Mouse (Mus musculus): ENCODE measurements at regions not wholly inside any gene's neighbourhood (a gene's known extent, or its start where the extent isn't known, plus 50 kb on each side); places are given as distances from the start of the nearest gene placed in this dataset.
A peak's percentile ranks its signal among the peaks of the same experiment; 100 is the strongest.

DNA sequence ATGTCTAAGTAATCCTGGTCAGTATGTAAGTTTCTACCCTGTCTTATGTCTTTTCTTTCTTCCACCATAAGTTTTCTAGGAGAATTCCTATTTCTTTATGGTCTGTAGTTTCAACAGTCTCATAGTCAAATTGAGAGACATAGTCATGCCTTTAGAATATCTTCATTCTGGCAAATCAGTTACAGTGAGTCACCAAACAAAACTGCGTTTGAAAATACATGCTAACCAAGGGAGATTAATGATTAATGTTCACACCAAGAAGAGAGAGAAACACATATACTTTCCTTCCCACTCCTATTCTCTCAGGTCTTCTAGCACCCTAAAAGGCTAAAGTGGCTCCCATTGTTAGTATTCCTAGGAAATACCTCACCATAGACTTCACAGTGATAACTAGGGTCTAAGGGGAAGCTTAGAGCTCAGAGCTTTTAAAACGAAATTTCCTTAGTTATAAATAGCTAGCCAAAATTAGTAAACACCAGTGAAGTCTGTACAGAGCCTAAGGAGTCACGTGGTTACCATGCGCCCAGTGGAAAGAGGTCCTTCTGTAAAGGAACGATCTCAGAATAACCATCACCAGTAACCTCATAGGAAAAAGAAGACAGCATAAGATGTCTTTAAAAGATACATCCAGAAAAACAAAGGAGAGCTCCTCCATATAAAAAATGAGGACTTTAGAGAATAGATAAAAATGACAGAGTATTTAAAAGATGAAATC, 281.8 kb upstream of the Htr2a start:
- Histone ChIP-seq H3K36me3 (ENCODE audit: insufficient read depth) (no peaks in the 10 kb centered on the region), H3K9ac (no peak overlapping the region), H3K4me1 (ENCODE audit: insufficient read depth) (no peaks in the 10 kb centered on the region), H3K9me3 (ENCODE audit: low read length) (no peaks in the 10 kb centered on the region), H3K4me3 (ENCODE audit: low read depth, low read length) (no peak overlapping the region), H3K27ac (ENCODE audit: low read depth, low read length) (no peak overlapping the region), H3K27me3 (ENCODE audit: insufficient read depth, low read length) (no peaks in the 10 kb centered on the region), H3K4me2 (ENCODE audit: low read depth) (no peak overlapping the region)
- TF ChIP-seq CTCF (IDR thresholded peaks at IDR 0.05; ENCODE audit: low read depth), result no peak
- ATAC-seq (no peak), DNase-seq (no peak)
- 79% methylated on average over 5 of the region's 5 CpGs for WGBS

DNA sequence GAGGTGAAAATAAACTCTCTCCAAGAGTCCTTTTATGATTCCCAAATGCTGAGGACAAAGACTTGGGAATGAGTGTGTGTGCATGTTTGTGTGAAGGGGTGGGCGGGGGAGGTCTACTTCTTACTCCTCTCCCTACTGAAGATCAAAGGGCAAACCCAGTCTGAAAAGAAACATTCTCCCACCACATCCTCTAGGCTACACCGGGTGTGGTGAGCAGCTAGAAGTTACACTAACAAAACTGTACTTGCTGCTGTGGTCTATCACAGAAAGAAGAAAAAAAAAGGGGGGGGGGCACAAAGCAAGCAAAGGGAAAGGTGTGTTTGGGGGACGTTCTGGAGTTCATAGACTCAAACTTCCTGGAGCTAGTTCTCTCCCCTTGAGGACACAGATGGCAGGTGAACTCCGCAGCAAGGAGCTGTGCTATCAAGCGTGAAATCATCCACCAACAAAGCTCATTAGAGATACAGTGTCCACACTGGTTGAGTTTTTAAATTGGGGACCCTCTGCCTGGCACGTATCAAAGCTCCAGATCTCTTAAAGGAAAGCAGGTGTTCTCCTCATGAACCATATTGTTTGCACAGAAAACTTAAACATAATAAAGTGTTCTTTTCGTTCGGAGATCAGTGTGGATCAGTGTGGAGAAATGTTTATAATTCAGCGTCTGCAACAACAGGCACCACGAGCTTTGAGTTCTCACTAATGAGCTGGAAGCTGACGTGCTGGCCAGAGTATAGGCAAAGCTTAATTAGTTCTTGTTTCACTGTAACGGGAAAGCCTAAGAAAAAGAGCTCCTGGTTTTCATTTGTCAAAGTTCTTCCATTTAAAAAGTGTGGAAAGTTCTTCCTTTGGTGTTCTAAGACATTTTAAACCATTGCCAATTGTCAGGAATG, 280.7 kb upstream of the Htr2a start:
- H3K36me3 ChIP-seq (ENCODE audit: insufficient read depth), result no peaks in the 10 kb centered on the region
- peak overlapping the region; percentile 26 for H3K4me2 ChIP-seq (ENCODE audit: low read depth)
- TF ChIP-seq CTCF (IDR thresholded peaks at IDR 0.05; ENCODE audit: low read depth), result no peak
- no peak overlapping the region for H3K27ac ChIP-seq (ENCODE audit: low read depth, low read length)
- no peaks in the 10 kb centered on the region for H3K9me3 ChIP-seq (ENCODE audit: low read length)
- H3K4me3 ChIP-seq (ENCODE audit: low read depth, low read length), result no peak overlapping the region
- no peaks in the 10 kb centered on the region for H3K4me1 ChIP-seq (ENCODE audit: insufficient read depth)
- 11% methylated on average over 12 of the region's 12 CpGs for WGBS
- DNase-seq (peak; percentile 22), ATAC-seq (peak; percentile 67)
- no peaks in the 10 kb centered on the region for H3K27me3 ChIP-seq (ENCODE audit: insufficient read depth, low read length)
- no peak overlapping the region for H3K9ac ChIP-seq

DNA sequence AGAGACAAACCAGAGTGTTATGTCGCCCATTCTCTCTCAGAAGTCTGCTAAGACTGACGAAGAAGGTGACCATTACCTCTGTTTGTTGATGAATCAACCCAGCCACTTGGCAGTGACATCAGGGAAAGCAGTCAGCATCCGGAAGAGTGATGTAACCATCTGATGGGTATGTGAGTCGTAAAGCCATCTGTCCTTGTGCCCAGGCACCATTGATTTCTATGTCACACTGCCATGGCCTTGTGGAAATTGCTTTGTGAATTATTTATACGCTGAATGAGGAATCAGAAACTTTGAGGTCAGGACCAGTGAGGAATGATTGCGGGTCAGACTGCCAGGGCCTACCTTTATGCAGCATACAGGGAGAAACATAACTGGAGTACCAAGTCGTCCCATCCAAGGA, 256.2 kb upstream of the Htr2a start:
- no peak overlapping the region for H3K4me2 ChIP-seq (ENCODE audit: low read depth)
- TF ChIP-seq CTCF (IDR thresholded peaks at IDR 0.05; ENCODE audit: low read depth), result no peak
- DNase-seq (no peak), ATAC-seq (no peak)
- H3K4me3 ChIP-seq (ENCODE audit: low read depth, low read length), result no peak overlapping the region
- H3K27me3 ChIP-seq (ENCODE audit: insufficient read depth, low read length), result no peaks in the 10 kb centered on the region
- H3K9ac ChIP-seq, result no peak overlapping the region
- WGBS, result 78% methylated on average over 7 of the region's 7 CpGs
- H3K9me3 ChIP-seq (ENCODE audit: low read length), result no peaks in the 10 kb centered on the region
- no peaks in the 10 kb centered on the region for H3K36me3 ChIP-seq (ENCODE audit: insufficient read depth)
- H3K27ac ChIP-seq (ENCODE audit: low read depth, low read length), result no peak overlapping the region
- no peaks in the 10 kb centered on the region for H3K4me1 ChIP-seq (ENCODE audit: insufficient read depth)

DNA sequence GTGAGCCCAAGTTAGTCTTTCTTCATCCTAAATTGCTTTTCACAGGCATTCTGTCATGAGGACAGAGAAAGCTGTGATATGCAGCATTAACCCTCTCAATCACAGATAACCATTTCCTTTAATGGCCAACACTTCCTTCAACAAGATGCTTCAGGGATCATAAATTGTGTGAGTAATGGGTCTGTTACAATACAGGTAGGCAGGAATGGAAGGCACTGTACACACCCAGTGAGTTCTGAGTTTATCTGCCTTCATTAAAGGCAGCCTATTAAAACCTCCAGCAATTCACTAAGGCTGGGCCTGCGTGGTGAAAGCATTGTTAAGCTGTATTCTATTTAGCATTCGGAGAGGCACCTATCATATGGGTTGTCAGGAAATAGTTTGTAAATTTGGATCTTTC, 248.2 kb upstream of the Htr2a start:
- Histone ChIP-seq H3K4me3 (ENCODE audit: low read depth, low read length) (no peak overlapping the region), H3K36me3 (ENCODE audit: insufficient read depth) (no peaks in the 10 kb centered on the region), H3K27ac (ENCODE audit: low read depth, low read length) (no peak overlapping the region), H3K4me1 (ENCODE audit: insufficient read depth) (no peaks in the 10 kb centered on the region), H3K9me3 (ENCODE audit: low read length) (no peaks in the 10 kb centered on the region), H3K9ac (no peak overlapping the region), H3K4me2 (ENCODE audit: low read depth) (no peak overlapping the region), H3K27me3 (ENCODE audit: insufficient read depth, low read length) (no peaks in the 10 kb centered on the region)
- WGBS, result 80% methylated on average over 2 of the region's 2 CpGs
- no peak for TF ChIP-seq CTCF (IDR thresholded peaks at IDR 0.05; ENCODE audit: low read depth)
- no peak for ATAC-seq
- DNase-seq, result no peak

DNA sequence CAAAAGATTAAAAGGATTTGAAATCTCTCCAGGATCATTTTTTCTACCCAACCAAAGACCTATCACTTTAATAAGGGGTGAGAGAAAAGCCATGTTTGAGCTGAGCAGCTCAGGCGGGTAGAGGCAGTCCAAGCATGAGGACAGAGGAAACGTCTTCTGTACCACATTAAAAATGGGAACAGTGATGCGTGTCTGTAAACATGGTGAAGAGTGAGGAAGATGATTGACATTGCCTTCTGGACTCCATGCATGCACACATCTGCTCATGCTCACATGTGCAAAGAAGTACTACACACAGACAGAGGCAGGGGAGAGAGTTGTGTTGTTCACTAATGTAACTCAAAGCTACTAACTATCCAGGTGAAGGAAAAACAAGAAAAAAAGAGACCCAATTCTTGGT, 243.4 kb upstream of the Htr2a start:
- TF ChIP-seq CTCF (IDR thresholded peaks at IDR 0.05; ENCODE audit: low read depth), result no peak
- DNase-seq (no peak), ATAC-seq (peak; percentile 54; the same call in 1 of the 2 replicates)

DNA sequence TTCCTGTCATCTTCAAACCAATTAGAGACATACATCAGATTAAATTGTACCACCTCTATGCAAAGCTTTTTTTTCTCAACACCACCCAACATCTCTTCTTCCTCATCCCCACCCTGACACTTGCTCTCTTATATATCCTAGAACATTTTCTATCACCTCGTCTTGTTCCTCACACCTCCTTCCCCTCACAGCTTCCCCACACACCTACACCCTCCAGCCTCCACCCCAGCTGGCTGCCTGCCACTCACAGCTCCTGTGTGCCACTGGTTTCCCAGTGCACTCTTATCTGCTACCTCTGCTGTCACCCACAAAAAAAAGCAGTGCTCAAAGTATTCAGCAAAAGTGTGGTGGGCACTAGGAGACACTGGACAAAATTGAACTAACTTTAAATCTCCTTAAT, 231.2 kb upstream of the Htr2a start:
- DNase-seq, result no peak
- 57% methylated on average over 1 of the region's 1 CpGs for WGBS
- no peaks in the 10 kb centered on the region for H3K36me3 ChIP-seq (ENCODE audit: insufficient read depth)
- no peak overlapping the region for H3K27ac ChIP-seq (ENCODE audit: low read depth, low read length)
- TF ChIP-seq CTCF (IDR thresholded peaks at IDR 0.05; ENCODE audit: low read depth), result no peak
- H3K4me3 ChIP-seq (ENCODE audit: low read depth, low read length), result no peak overlapping the region
- H3K27me3 ChIP-seq (ENCODE audit: insufficient read depth, low read length), result no peaks in the 10 kb centered on the region
- H3K4me1 ChIP-seq (ENCODE audit: insufficient read depth), result no peaks in the 10 kb centered on the region
- no peak for ATAC-seq
- no peak overlapping the region for H3K4me2 ChIP-seq (ENCODE audit: low read depth)
- H3K9me3 ChIP-seq (ENCODE audit: low read length), result no peaks in the 10 kb centered on the region
- H3K9ac ChIP-seq, result no peak overlapping the region

More for the DNA sequence above, 243.4 kb upstream of the Htr2a start:
- H3K4me2 ChIP-seq (ENCODE audit: low read depth), result no peak overlapping the region
- 57% methylated on average over 3 of the region's 3 CpGs for WGBS
- H3K27me3 ChIP-seq (ENCODE audit: insufficient read depth, low read length), result no peaks in the 10 kb centered on the region
- no peak overlapping the region for H3K9ac ChIP-seq
- no peaks in the 10 kb centered on the region for H3K9me3 ChIP-seq (ENCODE audit: low read length)
- no peaks in the 10 kb centered on the region for H3K4me1 ChIP-seq (ENCODE audit: insufficient read depth)
- no peak overlapping the region for H3K27ac ChIP-seq (ENCODE audit: low read depth, low read length)
- H3K4me3 ChIP-seq (ENCODE audit: low read depth, low read length), result no peak overlapping the region
- no peaks in the 10 kb centered on the region for H3K36me3 ChIP-seq (ENCODE audit: insufficient read depth)

DNA sequence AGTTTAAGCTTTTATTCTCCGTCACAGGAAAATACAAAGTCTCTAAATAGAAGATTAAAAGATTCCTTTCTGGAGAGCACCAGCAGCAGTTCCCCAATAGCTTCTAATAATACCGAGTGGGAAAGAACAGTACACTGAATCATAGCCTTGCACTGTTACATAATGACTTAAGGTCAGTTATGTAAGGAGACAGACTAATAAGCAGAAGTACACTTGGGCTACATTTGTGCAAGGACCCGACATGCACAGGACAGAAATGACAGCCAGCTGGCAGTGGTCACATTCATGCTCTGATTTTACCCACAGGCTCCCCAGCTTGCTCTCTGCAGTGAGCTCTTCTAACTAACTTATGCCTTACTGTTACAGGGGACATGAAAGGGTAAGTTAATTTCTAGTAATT, 212.4 kb upstream of the Htr2a start:
- Histone ChIP-seq H3K27ac (ENCODE audit: low read depth, low read length) (no peak overlapping the region), H3K27me3 (ENCODE audit: insufficient read depth, low read length) (no peaks in the 10 kb centered on the region), H3K4me1 (ENCODE audit: insufficient read depth) (no peaks in the 10 kb centered on the region), H3K4me3 (ENCODE audit: low read depth, low read length) (no peak overlapping the region), H3K9me3 (ENCODE audit: low read length) (no peaks in the 10 kb centered on the region), H3K4me2 (ENCODE audit: low read depth) (no peak overlapping the region), H3K36me3 (ENCODE audit: insufficient read depth) (no peaks in the 10 kb centered on the region), H3K9ac (no peak overlapping the region)
- DNase-seq, result no peak
- WGBS, result 39% methylated on average over 3 of the region's 3 CpGs
- no peak for ATAC-seq
- no peak for TF ChIP-seq CTCF (IDR thresholded peaks at IDR 0.05; ENCODE audit: low read depth)

All from forebrain, postnatal 0 days (tissue).